Mouse (Mus musculus): Measurements from ENCODE around the gene Gm13090. TPM values are rescaled to one million over a fixed set of nuclear protein-coding genes. Genes with fewer than 3 reads are reported as not detected.
A peak's percentile ranks its signal among the peaks of the same experiment; 100 is the strongest.

Gm13090 gene
- polyA plus RNA-seq (2016; fragmentation: Nextera tagmentation; extraction: Ambion mirVana) = not detected in 2 replicates

GRCm38 (mm10) chr4:151089270-151089669 lies at the start of gene Gm13090:
TSS of gene Gm13090 (plus strand) at chr4:151089570.
- H3K4me1 ChIP-seq = no peaks in the 10 kb centered on the region
- no peak for ATAC-seq
- no peak within 1 kb of the TSS for H3K4me3 ChIP-seq
- H3K36me3 ChIP-seq = no peaks in the 10 kb centered on the region
- no peak within 1 kb of the TSS for H3K4me2 ChIP-seq
- WGBS (ENCODE audit: insufficient replicate concordance) = 78% methylated on average over 6 of the region's 7 CpGs
- H3K9ac ChIP-seq = no peak within 1 kb of the TSS
- no peaks in the 10 kb centered on the region for H3K9me3 ChIP-seq (replicated peaks)
- no peak within 1 kb of the TSS for H3K27ac ChIP-seq
- no peaks in the 10 kb centered on the region for H3K27me3 ChIP-seq (replicated peaks)

- Histone ChIP-seq H3K9me3 (replicated peaks) (no peaks in the 10 kb centered on the region), H3K4me2 (no peak overlapping the region), H3K27me3 (replicated peaks) (no peaks in the 10 kb centered on the region), H3K4me3 (no peak overlapping the region), H3K36me3 (peaks cover 7% of the 10 kb centered on the region), H3K27ac (no peak overlapping the region), H3K9ac (no peak overlapping the region), H3K4me1 (peaks cover 30% of the 10 kb centered on the region)
- ATAC-seq = no peak
- WGBS (ENCODE audit: insufficient replicate concordance) = 75% methylated on average over 5 of the region's 5 CpGs
These were observed 47.9 kb upstream of the Gm13090 start for GRCm38 (mm10) chr4:151041506-151041905.

GRCm38 (mm10) chr4:151043281-151043680 lies 46.1 kb upstream of the Gm13090 start:
- H3K9ac ChIP-seq = peak overlapping the region; percentile 79; the same call in 1 of the 2 replicates
- ATAC-seq = no peak
- 50% methylated on average over 5 of the region's 5 CpGs for WGBS (ENCODE audit: insufficient replicate concordance)
- peak overlapping the region; percentile 99 for H3K4me2 ChIP-seq
- no peak overlapping the region for H3K27ac ChIP-seq
- peaks cover 24% of the 10 kb centered on the region for H3K36me3 ChIP-seq
- H3K4me1 ChIP-seq = peaks cover 30% of the 10 kb centered on the region
- H3K4me3 ChIP-seq = peak overlapping the region; percentile 67
- no peaks in the 10 kb centered on the region for H3K9me3 ChIP-seq (replicated peaks)
- H3K27me3 ChIP-seq (replicated peaks) = no peaks in the 10 kb centered on the region

- Histone ChIP-seq H3K36me3 (peaks cover 27% of the 10 kb centered on the region), H3K4me1 (peaks cover 30% of the 10 kb centered on the region), H3K27me3 (replicated peaks) (no peaks in the 10 kb centered on the region), H3K4me3 (peak within 1 kb of the TSS; percentile 67), H3K27ac (peak within 1 kb of the TSS; percentile 69), H3K9ac (peak within 1 kb of the TSS; percentile 79), H3K9me3 (replicated peaks) (no peaks in the 10 kb centered on the region), H3K4me2 (peak within 1 kb of the TSS; percentile 99)
- WGBS (ENCODE audit: insufficient replicate concordance) = under 1% methylated on average over 79 of the region's 79 CpGs
- ATAC-seq = peak; percentile 97
These were observed 45.1 kb upstream of the Gm13090 start, which contains the start of gene Per3 for GRCm38 (mm10) chr4:151044037-151044943. TSS of gene Per3 (minus strand) at chr4:151044665.

GRCm38 (mm10) chr4:151044944-151045570 lies 44.3 kb upstream of the Gm13090 start:
- peak overlapping the region; percentile 67 for H3K4me3 ChIP-seq
- ATAC-seq = no peak
- 7% methylated on average over 21 of the region's 21 CpGs for WGBS (ENCODE audit: insufficient replicate concordance)
- peak overlapping the region; percentile 99 for H3K4me2 ChIP-seq
- no peaks in the 10 kb centered on the region for H3K27me3 ChIP-seq (replicated peaks)
- peak overlapping the region; percentile 66 for H3K9ac ChIP-seq
- peaks cover 30% of the 10 kb centered on the region for H3K4me1 ChIP-seq
- peak overlapping the region; percentile 67; the same call in 1 of the 2 replicates for H3K27ac ChIP-seq
- H3K36me3 ChIP-seq = peaks cover 35% of the 10 kb centered on the region
- H3K9me3 ChIP-seq (replicated peaks) = no peaks in the 10 kb centered on the region

GRCm38 (mm10) chr4:151046524-151046923 lies 42.8 kb upstream of the Gm13090 start:
- peaks cover 48% of the 10 kb centered on the region for H3K36me3 ChIP-seq
- H3K27me3 ChIP-seq (replicated peaks) = no peaks in the 10 kb centered on the region
- WGBS (ENCODE audit: insufficient replicate concordance) = 73% methylated on average over 3 of the region's 3 CpGs
- no peak overlapping the region for H3K4me3 ChIP-seq
- H3K27ac ChIP-seq = no peak overlapping the region
- no peak overlapping the region for H3K4me2 ChIP-seq
- H3K4me1 ChIP-seq = peaks cover 30% of the 10 kb centered on the region
- H3K9ac ChIP-seq = no peak overlapping the region
- no peaks in the 10 kb centered on the region for H3K9me3 ChIP-seq (replicated peaks)
- no peak for ATAC-seq

GRCm38 (mm10) chr4:151051162-151051561 lies 38.2 kb upstream of the Gm13090 start:
- Histone ChIP-seq H3K9ac (no peak overlapping the region), H3K4me1 (peaks cover 7% of the 10 kb centered on the region), H3K9me3 (replicated peaks) (no peaks in the 10 kb centered on the region), H3K4me3 (no peak overlapping the region), H3K27ac (no peak overlapping the region), H3K4me2 (no peak overlapping the region), H3K36me3 (peaks cover 80% of the 10 kb centered on the region), H3K27me3 (replicated peaks) (no peaks in the 10 kb centered on the region)
- 82% methylated on average over 1 of the region's 1 CpGs for WGBS (ENCODE audit: insufficient replicate concordance)
- no peak for ATAC-seq

- no peaks in the 10 kb centered on the region for H3K27me3 ChIP-seq (replicated peaks)
These were observed 31.7 kb upstream of the Gm13090 start, which contains the start of gene Vamp3 for GRCm38 (mm10) chr4:151057347-151058321. TSS of gene Vamp3 (minus strand) at chr4:151057963.

GRCm38 (mm10) chr4:151058634-151059033 lies 30.7 kb upstream of the Gm13090 start:
- Histone ChIP-seq H3K9ac (no peak overlapping the region), H3K36me3 (peaks cover 19% of the 10 kb centered on the region), H3K4me1 (peaks cover 21% of the 10 kb centered on the region), H3K27ac (no peak overlapping the region), H3K4me3 (peak overlapping the region; percentile 94; the same call in 1 of the 2 replicates), H3K27me3 (replicated peaks) (no peaks in the 10 kb centered on the region), H3K4me2 (peak overlapping the region; percentile 84), H3K9me3 (replicated peaks) (peaks cover 13% of the 10 kb centered on the region)
- 78% methylated on average over 4 of the region's 4 CpGs for WGBS (ENCODE audit: insufficient replicate concordance)
- no peak for ATAC-seq

More at GRCm38 (mm10) chr4:151057347-151058321, 31.7 kb upstream of the Gm13090 start, which contains the start of gene Vamp3:
- Histone ChIP-seq H3K4me3 (peak within 1 kb of the TSS; percentile 94), H3K9me3 (replicated peaks) (peaks cover 13% of the 10 kb centered on the region), H3K9ac (peak within 1 kb of the TSS; percentile 99), H3K36me3 (peaks cover 27% of the 10 kb centered on the region), H3K4me2 (peak within 1 kb of the TSS; percentile 84), H3K4me1 (peaks cover 21% of the 10 kb centered on the region), H3K27ac (peak within 1 kb of the TSS; percentile 95)
- 1% methylated on average over 96 of the region's 114 CpGs for WGBS (ENCODE audit: insufficient replicate concordance)
- peak; percentile 97 for ATAC-seq

GRCm38 (mm10) chr4:151059566-151059965 lies 29.8 kb upstream of the Gm13090 start:
- Histone ChIP-seq H3K36me3 (peaks cover 11% of the 10 kb centered on the region), H3K4me1 (peaks cover 16% of the 10 kb centered on the region), H3K9ac (no peak overlapping the region), H3K9me3 (replicated peaks) (peaks cover 13% of the 10 kb centered on the region), H3K4me3 (no peak overlapping the region), H3K27me3 (replicated peaks) (no peaks in the 10 kb centered on the region), H3K27ac (no peak overlapping the region), H3K4me2 (no peak overlapping the region)
- ATAC-seq = no peak
- WGBS (ENCODE audit: insufficient replicate concordance) = 83% methylated on average over 4 of the region's 4 CpGs

- Histone ChIP-seq H3K36me3 (no peaks in the 10 kb centered on the region), H3K4me3 (no peak overlapping the region), H3K4me1 (no peaks in the 10 kb centered on the region), H3K27me3 (replicated peaks) (0 out of 2 replicates have a peak, but pooled peaks cover 4% of the 10 kb centered on the region), H3K9me3 (replicated peaks) (no peaks in the 10 kb centered on the region), H3K27ac (no peak overlapping the region), H3K4me2 (no peak overlapping the region), H3K9ac (no peak overlapping the region)
- WGBS (ENCODE audit: insufficient replicate concordance) = 31% methylated on average over 4 of the region's 4 CpGs
- ATAC-seq = no peak
These were observed 20.6 kb upstream of the Gm13090 start for GRCm38 (mm10) chr4:151068751-151069150.
